Mouse (Mus musculus): ENCODE measurements around the gene Ppt1.

DNA sequence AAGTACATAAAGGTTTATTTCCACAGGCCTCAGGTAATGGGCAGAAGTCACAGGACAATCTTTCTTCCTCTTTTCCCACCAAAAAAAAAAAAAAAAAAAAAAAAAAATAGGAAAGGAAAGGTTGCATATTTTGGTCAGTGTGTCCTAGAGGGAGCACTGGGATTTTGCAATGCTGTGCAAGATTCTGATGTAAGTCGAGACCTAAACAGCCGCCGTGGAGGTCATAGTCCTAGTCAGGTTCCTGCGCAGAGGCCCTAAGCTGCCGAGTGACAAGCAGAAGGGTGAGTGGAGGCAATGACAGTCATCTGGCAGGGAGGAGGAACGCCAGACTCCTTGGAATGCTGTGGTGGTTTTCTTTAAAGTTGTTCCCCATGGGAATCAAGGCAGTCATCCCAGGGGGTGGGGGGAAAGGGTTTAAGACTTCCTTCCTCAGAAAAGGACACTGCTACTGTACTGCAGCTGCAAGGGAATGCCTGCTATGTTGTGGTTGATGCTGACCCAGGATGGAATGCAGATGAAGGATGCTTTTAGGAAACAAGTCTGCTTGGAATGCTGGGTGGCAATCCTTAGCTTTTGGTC lies 23.1 kb downstream of the Ppt1 start:
- TF ChIP-seq CTCF (IDR thresholded peaks at IDR 0.05; ENCODE audit: low read depth): no peak
- TF ChIP-seq EP300 (IDR thresholded peaks at IDR 0.05; ENCODE audit: low read depth): no peak
